Mouse (Mus musculus): ENCODE measurements around the gene Trim63.
"Not testable (repeated sequence)": the region's sequence is repeated elsewhere in the genome, so short reads cannot be mapped to it uniquely, and the experiment has no call there.

Gene Trim63

DNA sequence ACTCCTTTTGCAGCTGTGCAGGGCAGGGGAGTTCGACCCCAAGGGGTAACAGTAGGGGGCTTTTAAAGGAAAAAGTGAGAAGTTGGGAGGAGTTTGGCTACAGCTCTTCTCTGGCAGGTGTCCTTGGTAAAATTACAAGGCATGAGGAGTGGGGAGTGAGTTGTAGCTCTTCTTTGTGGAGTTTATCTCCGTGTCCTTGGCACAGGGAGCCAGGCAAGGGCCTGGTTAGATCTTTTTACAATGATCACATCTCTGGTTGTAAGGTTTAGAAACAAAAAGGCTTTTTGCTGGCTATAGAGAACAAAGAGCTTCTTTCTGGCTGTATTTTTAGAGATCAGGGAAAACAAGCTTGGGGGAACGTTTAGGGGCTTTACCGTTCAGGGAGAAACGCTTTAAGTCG lies 26.3 kb downstream of the Trim63 start:
- not testable (repeated sequence) for DNase-seq (ENCODE audit: low read depth, low spot score)

GRCm38 (mm10) chr4:134342213-134342779 lies 27.4 kb downstream of the Trim63 start:
- peak; percentile 65 for DNase-seq (ENCODE audit: low read depth, low spot score)

DNA sequence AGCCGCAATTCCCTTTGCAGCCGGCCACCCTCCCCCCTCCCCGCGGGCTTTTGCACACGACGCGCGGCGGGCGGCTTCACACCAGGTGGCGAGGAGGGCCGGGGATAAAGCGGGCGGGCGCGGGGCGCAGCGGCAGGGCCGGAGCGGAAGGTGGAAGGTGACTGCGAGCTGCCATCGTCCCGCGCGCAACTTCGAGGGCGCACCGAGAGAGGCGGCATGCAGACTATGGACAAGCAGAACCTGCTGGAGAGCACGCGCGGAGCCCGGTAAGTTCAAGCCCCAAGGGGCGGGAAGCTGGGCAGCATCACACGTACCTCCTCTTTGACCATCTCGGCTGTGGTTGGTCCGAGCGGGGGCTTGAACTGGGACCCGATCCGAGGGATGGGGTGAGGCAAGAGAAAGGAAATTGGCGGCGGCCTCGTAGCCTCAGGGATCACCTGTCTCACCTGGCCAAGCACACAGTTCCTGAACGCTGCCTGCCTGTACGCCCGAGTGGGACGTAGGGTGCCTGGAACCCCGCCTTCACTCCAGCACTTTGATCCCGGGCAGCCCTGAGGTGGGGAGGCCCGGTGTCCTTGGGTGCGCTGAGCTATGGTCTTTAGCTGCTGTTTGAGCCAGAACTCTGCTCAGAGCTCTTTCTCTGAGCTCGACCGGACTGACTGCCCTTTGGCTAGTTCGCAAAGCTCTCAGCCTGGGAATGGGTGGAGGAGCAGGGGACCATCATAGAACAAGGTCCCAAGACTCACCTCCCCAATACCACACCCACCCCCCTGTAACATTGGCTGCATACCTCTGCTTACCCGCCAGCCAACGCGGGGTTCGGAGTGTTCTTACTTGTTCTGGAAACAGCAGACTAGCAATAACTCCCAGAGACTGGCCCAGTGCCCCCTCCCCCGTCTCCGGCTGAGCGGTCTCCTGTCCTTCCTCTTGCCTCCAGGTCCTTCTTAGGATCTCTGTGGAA lies 28.4 kb downstream of the Trim63 start, which contains the start of gene Slc30a2:
TSS of gene Slc30a2 (plus strand) at position 111 of the 961 bp plus-strand sequence.
- DNase-seq (ENCODE audit: low read depth, low spot score) = peak; percentile 84

- no peak for DNase-seq (ENCODE audit: low read depth, low spot score)
These were observed 29.7 kb downstream of the Trim63 start for GRCm38 (mm10) chr4:134344620-134345019.

DNA sequence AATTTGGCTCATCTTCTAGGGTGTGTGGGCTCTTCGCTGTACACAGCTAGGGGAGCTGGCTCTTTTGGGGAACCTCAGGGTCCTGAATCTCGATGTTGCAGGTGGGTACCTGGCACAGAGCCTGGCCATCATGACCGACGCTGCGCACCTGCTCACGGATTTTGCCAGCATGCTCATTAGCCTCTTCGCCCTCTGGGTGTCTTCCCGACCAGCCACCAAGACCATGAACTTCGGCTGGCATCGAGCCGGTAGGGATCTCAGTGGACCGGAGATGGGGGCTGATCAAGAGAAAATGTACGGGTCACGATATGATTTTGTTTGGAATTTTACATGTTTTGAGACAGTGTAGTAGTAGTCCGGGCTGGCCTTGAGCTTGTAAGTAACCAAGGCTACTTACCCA lies 30.9 kb downstream of the Trim63 start:
- no peak for DNase-seq (ENCODE audit: low read depth, low spot score)

DNA sequence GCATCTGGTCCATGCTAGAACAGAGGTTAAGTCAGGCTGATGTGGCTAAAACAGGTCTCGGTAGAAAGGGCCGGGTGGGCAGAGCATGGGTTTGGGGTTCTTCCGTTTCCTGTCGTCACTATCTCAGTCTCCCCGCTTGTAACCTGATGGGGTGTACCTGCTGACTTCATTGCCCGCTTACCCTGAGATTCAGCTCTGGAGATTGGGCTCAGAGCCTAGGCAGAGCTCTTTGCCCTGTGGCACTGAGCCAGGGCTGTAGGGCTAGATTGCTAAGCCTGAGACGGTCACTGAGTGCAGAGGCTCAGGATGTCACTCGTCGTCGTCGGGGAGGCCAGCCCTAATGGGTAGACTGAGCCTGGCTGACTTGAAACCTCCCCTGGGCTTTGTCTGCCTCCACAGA lies 33.2 kb downstream of the Trim63 start:
- DNase-seq (ENCODE audit: low read depth, low spot score) = no peak

DNA sequence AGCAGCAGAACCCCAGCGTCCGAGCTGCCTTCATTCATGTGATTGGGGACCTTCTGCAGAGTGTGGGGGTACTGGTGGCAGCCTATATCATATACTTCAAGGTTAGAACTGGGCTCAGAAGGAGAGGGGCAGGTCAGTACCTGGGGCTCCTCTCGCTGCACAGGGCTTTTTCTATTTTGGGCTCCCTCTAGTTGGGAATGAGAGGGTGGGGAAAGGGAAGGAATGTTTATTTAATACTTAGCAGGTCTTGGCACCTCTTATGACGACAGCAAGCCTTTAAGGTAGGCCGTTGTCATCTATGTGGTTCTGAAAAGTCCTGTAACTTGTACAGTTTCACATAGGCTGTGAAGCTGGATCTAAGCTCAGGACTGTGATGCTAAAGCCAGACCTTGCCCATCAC lies 33.6 kb downstream of the Trim63 start:
- DNase-seq (ENCODE audit: low read depth, low spot score) = no peak

GRCm38 (mm10) chr4:134349829-134350228 lies 34.9 kb downstream of the Trim63 start:
- DNase-seq (ENCODE audit: low read depth, low spot score) = peak; percentile 76

- DNase-seq (ENCODE audit: low read depth, low spot score) = peak; percentile 78
These were observed 35.7 kb downstream of the Trim63 start for GRCm38 (mm10) chr4:134350641-134351040.

DNA sequence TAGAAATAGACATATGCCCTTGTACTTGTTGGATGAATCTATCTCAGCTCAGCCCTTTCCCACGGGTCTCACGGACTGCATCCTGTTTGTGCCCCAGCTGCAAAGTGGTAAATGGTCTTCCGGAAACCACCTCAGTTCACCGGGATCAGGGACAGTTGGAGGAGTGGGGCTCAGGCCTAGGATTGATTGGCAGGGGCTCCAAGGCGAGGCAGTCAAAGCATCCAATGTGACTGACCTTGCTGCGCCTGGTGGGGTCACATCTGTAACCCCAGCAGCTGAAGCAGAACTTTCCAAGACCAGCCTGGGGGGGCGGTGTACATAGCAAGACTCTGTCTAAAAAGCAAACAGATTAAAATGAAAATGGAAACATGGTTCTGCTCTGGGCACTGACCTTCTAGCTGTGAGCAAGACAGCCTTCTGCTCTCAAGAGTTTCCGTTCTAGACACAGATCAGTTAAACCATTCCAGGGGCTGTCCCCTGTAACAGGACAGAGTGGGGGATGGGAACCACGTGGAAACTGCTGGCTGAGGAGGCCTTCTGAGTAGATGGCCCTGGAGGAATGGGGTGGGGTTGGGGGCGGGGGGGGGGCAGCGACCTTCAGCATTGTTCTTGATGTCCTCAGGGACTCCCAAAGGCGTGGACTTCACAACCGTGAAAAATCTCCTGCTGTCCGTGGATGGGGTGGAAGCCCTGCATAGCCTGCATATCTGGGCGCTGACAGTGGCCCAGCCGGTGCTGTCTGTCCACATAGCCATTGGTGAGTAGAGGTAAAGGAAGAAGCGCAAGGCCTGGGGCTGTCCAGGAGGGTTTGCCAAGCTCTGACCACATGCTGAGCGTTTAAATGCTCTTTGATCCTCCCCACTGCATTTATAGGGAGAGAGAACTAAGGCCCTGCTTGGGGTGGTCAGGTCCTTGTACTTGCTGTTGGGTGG lies 36.7 kb downstream of the Trim63 start:
- DNase-seq (ENCODE audit: low read depth, low spot score) = peak; percentile 88

GRCm38 (mm10) chr4:134352261-134352707 lies 37.4 kb downstream of the Trim63 start:
- DNase-seq (ENCODE audit: low read depth, low spot score) = no peak

- DNase-seq (ENCODE audit: low read depth, low spot score) = peak; percentile 41
These were observed 38.0 kb downstream of the Trim63 start for GRCm38 (mm10) chr4:134352929-134353328.

DNA sequence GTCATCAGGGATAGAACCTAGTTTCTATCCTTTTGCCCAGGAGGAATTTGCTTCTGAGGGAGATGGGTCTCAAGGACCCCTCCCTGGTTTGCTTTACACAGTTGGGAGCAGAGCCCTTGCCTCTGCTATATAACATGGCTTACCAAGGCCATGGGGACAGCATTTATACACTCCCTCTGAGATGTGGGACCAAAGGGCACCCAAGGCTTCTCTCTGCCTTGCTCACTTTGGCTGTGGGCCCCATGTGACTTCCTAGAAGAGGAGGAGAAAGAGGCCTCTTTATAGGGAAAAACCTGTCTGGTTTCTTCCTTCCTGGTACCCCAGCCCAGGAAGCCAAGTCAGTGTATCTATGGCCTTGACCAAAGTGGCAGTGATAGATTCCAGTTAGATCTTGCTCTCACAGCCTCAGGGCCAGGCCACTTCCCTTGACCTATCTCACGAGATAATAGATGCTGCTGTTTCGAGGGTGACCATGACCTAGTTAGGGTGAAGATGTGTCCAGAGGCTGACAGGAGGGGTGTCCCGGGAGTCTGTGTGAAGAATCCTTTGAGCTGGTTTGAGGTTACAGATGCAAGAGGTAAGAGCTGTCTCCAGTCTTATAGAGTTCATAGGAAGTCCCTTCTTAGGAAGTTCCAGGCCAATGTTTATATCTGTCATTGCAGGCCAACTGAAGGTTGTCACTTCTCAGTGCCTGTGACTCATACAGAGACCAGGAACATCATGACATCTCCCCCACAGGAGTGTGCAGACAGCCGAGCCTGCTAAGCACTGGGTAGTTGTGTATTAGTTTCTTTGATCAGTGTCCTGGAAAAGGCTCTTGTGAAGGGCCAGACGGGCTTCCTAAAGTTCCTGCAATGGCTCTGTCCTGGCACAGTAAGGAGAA lies 38.8 kb downstream of the Trim63 start:
- DNase-seq (ENCODE audit: low read depth, low spot score) = no peak

DNA sequence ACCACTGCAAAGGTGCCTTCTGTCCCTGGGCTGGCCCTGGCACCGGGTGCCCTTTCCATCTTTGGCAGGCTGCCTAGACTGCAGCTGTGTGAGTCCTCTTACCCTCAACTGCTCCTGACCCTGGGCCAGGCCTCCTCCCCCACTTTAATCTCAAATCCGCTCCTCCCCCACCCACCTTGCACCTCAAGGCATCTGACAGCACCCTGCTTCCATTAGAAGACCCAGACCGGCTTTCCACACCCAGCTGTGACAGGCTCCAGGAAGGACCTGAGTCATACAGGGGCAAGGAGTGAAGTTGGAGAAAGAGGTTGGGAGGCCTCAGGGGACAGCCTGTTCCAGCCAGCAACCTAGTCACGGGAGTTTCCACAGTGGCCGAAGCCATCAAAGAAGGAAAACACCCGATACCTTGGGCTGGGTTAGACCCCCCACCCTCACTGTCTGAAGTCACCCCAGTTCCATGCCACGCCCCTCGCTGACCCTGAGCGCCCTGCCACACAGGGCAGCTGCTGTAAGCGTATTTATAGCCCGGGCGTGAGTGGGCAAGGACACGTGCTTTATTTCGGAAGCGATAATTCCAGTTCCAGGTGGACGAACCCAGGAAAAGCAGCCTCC lies 41.0 kb downstream of the Trim63 start:
- peak; percentile 29 for DNase-seq (ENCODE audit: low read depth, low spot score)

DNA sequence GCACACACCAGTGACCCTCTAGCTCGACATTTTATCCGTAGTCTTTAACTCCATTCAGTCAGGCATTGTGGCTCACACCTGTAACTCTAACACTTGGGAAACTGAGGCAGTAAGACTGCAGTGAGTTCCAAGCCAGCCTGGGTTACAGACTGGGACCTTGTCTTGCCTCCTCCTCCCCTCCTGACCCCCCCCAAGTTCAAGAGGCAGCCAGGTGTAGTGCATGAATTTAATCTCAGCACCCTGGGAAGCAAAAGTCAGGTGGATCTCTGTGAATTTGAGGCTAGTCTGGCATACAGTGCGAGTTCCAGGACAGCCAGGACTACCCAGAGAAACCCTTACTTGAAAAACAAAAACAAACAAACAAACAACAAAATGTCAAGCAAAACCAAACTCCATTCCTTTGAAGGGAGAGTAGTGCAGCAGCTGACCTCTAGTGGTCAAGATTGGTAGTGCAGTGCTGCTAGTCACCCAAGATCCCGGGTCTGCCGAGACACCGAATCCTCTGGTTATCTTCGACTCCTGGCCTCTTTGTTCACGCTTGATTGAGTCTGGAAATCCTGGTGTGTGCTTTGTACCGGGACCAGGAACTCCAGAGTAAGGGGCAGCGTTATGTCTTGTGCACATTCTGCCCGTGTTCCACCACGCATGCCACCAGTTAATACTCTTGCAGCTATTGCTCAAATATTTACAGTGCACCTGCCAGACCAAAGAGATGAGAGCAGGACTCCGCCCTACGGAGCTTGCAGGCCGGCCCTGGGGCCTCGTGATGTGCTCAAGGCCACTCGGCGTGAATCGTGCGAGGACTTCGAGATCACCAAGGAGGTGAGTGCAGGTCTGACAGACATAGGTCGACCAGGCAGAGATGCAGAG lies 41.9 kb downstream of the Trim63 start:
- peak; percentile 84 for DNase-seq (ENCODE audit: low read depth, low spot score)

DNA sequence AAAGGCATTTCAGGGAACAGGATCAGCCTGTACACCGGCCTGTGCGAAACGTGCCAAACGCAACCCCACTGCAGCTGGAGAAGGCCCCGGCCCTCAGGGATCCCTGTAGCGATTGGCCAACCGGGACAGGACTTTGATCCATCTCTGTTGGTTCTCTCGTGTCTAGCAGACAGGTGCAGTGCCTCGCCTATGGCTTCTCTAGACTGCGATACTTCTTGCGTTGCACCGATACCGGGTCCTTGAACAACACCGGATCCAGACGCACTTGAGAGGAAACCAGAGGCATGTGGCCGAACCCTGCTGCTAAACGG lies 42.5 kb downstream of the Trim63 start:
- DNase-seq (ENCODE audit: low read depth, low spot score) = no peak

DNA sequence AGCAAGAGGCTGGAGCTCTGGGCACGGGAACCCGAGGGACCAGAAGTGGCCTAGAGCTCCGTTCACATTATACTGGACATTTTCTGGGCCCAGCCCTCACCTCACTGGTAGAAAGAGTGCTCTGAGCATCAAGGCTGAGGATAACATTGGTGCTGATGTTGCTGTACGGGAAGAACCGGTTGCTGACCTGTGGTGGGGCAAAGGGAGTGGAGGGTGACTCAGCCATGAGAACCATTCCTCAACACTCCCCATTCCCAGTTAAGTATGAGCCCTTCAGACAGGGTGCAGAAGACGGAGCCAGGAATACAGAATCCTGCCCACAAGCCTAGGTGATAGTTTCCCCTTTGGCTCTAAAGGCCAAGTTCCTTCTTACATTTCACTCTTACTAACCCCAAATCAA lies 44.7 kb downstream of the Trim63 start:
- DNase-seq (ENCODE audit: low read depth, low spot score) = no peak

GRCm38 (mm10) chr4:134361215-134361614 lies 46.3 kb downstream of the Trim63 start:
- no peak for DNase-seq (ENCODE audit: low read depth, low spot score)

GRCm38 (mm10) chr4:134362124-134362523 lies 47.2 kb downstream of the Trim63 start:
- no peak for DNase-seq (ENCODE audit: low read depth, low spot score)

All from ZHBTc4 (cell line).